Mouse (Mus musculus) brain, adult 2 months (tissue): ENCODE results near the gene Scin.

Source experiments
- DNase-seq: peaks from one replicate; pipeline ENCODE4 v3.0.0; 2011; ENCODE audit warnings: low read depth, low spot score

Gene Scin

DNA sequence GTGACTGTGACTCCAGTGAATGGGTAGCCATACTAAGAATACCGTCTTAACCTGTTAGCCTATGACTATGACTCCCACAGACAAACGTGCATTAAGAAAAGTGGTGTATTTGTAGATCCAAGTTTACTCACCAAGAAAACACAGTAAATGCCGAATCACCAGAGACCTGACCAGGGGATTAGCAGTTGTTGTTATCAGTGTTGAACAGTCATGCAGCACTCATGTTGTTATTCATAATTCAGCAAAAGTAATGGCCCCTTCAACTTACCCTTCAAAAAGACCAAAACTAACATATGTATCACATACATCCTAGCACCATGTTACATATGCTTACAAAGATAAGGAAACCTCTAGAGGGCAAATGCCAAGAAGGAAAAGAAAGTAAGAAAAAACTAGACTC, 106.6 kb downstream of the Scin start:
- DNase-seq = no peak

DNA sequence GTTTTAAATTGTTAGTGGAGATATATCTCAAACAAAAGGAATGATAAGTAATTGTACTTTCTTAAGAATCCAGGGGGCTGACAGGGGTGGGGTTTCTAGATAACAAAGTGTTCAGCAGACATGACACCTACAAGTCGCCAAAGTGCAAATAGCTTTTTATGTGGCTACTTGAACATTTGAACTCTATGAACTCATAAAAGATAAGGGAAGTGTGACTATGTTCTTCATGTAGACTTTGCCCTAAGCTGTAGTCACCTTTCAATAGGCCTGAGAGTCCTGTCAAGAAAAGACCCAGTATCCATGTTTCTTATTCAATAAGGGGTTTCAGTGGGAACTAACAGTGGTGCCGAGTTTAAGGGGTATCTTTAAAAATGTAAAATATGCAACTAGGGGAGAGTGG, 110.1 kb downstream of the Scin start:
- no peak for DNase-seq

DNA sequence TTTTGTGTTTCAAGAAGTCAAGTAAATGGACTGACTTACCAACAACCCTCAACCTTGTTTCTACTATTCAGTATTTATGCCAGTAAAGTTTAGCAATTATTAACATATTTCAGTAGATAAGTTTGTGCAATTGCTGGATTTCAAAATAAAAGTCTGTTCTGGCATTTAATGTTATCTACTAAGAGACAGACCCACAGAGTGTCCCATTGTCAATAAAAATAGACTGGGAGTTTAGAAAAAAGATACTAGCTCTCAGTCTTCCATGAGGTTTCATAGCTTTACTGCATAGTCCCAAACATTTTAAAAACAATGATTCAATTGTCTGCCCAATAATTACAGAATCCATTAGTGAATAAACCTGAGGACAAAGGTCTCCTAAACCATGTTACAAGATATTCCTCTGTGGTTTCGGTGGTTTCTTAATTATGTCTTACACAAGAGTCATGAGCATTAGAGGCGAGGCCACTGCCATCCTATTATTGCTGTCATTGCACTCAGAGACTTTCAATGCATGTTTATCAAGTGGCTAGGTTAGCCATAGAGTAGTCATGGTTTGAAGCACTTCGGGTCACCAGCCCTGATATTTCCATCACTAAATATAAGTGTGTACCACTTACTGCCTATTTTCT, 110.9 kb downstream of the Scin start:
- no peak for DNase-seq

DNA sequence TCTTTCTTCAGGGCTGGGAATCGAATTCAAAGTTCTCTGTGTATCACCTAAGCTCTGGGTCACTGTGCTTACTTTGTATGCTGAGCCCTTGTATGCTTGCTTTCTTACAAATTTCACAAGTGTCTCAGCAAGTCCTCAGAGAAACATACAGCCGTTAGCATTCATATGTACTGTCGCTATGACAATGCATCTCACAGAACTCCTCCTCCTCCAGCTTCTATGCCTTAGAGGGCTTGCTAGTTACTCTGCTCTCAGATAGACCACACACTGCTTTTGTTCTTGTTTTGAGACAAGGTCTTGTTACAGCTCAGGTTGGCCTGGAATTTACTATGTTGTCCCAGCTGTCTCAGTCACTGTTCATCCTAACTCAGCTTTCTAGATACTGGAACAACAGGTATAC, 111.7 kb downstream of the Scin start:
- no peak for DNase-seq

DNA sequence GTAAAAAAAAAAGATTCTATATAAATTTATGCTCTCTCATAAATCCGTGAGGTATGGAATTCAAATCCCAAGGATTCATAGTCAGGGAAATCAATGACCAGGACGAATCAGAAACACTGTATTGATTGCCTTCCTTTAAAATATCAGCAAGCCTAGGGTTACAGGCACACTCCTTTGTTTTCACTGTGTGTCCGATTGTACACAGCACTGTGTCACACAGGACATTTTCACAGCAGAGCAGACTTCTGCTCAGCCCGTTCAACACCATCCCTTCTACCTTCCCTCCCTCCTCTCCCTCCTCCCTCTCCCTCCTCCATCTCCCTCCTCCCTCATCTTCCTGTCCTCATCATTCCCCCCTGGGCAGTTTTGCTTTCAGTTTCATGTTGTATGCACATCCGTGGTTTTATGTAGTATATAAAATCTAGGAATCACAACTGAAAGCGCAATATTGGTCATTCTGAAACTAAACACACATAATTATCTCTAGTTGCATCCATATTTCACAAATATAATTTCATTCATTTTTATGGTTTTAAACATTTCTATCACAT, 116.0 kb downstream of the Scin start:
- no peak for DNase-seq

DNA sequence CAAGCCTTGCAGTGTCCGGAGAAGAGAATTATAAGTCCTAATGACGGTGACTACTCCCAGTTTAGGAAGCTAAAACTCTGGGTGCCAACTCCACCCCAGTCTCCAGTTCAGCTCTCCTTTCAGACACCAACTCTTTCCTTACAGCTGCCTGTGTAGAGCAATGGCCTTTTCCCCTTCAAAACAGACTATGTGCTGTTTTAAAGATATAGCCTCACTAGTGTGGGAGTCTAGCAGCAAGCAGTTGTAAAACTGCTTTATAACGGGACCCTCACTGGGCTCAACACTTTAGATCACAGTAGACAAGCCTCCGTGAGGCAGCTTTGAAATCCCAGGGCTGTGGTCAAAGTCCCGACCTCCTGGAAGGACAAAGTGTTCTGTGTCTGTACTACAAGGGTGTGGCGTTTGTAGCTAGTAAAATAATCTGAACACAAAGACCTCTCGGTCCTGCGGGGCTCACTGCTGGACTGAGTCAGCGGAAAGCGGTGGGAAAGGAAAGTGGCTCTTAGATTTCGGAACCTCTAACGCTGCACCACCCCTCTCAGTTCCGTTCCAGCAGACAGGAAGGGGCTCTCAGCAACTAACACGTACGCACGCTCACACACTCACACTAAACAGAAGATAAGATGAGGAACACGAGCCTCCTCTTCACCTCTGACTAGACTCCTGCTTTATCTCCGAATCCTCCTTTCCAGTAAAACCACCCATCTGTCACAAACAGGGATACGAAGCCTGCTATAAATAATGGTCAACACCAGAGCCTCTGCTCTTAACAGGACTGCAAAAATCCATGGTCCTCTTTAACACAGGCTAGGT, 117.2 kb downstream of the Scin start:
- peak; percentile 55 for DNase-seq

DNA sequence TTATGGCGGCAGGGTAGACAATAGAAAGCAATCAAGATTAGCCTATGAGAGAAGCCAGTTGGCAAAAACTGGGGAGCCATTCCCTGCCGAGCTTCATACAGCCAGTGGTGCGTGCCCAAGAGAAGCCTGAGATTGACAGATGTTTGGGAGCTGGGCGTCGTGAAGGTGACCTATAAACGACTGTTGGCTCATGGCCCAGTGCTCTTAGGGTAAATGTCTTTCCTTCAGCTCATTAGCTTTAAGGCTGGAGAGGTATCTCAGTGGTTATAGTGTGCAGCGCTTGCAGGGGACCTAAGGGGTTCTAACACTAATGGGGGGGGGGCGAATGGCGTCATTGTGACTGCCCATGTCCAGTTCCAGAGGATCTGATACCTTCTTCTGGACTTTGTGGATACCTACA, 118.0 kb downstream of the Scin start:
- no peak for DNase-seq

DNA sequence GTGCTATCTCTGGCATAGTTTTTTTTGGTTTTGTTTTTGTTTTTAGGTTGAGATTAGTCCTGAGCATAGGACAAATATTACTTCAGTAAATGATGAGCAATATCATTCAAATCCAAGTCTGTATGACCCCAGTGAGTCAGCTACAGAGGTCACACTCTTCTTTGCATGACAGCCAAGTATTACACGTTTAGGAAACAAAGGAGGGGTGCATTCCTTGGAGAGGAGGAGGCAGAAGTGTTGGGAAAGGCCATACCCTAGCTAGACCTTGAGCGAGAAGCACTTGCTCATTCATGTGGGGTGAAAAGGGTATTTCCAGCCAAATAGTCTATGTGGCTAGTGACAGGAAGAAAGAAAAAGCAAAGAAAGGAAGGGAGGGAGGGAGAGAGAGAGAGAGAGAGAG, 124.2 kb downstream of the Scin start:
- DNase-seq = no peak
